Mouse (Mus musculus) neural tube, postnatal 0 days (tissue): ENCODE results near the gene Brd2. TPM values are rescaled to one million over a fixed set of nuclear protein-coding genes. Genes with fewer than 3 reads are reported as not detected.

Experiments
- polyA plus RNA-seq: library from polyadenylated mRNA; unstranded; fragments of >200 nt; fragmentation: Nextera tagmentation; extraction: Ambion mirVana; gene quantifications from 2 replicates; pipeline ENCODE4 v1.2.1, GENCODE M21; 2015

Brd2 gene
- polyA plus RNA-seq = 107 and 118 TPM in 2 replicates

DNA sequence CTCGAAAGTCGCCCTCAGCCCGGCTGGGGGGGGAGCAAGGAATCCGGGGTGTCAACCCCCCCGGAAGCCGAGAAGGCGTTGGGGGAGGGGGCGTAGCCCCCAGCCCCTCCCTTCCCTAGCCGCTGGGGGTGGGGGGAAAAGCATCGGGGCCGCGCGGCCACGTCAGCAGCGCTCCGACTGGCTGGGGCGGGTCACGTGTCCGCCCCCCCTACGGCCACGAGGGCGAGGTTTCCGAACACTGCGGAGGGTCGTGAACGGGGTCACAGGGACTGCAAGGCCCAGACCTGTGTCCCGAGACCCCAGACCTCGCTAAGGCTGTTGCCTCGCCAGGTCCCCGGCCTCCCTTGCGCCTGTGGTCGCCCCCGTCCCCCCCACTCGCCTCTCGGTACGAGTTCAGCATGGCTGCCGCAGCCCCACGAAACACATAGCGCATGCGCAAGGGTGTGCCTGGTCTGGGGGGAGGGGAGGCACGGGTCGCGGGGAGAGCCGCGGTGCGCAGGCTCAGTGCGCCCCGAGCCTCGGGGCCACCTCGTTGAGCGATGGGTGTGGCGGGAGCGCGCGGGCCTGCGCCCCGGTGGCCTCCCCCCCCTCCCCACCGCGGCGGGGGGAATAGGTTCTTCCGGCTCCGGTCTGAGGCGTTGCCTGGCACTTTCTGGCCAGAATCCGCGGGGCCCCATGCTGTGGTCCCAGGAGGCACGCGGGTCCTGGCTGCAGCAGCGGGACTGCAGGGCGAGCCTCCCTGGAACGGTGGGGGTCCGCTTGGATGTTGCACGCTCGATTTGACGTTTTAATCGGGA, at the start of gene Brd2:
TSS of gene Brd2 (minus strand) at position 447 of the 797 bp plus-strand sequence.

DNA sequence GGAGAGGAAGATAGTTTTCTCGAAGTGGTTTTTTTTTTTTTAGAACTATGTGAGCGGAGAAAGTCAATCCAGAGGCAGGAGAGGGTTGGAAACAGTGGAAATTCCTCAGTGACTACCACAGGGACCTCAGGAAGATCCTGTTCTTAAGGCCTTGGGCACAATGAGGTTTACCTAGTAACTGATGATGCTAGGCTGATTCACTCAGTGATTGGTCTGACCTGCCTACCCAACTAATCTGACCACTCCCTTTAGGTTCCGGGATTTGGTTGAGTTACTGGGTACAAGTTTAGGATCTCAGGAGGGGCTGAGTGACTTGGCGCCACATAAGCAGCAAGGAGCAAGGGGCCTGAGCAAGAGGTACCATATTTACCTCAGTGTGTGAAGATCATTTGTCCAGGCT, 30.5 kb upstream of the Brd2 start, which contains the start of gene H2-DMb1:
TSS of gene H2-DMb1 (plus strand) at position 150 of the 400 bp plus-strand sequence.

GRCm38 (mm10) chr17:34143033-34143432, 20.6 kb upstream of the Brd2 start, which contains the start of gene H2-DMb2:
H2-DMb2 (plus strand) TSS chr17:34143307.

DNA sequence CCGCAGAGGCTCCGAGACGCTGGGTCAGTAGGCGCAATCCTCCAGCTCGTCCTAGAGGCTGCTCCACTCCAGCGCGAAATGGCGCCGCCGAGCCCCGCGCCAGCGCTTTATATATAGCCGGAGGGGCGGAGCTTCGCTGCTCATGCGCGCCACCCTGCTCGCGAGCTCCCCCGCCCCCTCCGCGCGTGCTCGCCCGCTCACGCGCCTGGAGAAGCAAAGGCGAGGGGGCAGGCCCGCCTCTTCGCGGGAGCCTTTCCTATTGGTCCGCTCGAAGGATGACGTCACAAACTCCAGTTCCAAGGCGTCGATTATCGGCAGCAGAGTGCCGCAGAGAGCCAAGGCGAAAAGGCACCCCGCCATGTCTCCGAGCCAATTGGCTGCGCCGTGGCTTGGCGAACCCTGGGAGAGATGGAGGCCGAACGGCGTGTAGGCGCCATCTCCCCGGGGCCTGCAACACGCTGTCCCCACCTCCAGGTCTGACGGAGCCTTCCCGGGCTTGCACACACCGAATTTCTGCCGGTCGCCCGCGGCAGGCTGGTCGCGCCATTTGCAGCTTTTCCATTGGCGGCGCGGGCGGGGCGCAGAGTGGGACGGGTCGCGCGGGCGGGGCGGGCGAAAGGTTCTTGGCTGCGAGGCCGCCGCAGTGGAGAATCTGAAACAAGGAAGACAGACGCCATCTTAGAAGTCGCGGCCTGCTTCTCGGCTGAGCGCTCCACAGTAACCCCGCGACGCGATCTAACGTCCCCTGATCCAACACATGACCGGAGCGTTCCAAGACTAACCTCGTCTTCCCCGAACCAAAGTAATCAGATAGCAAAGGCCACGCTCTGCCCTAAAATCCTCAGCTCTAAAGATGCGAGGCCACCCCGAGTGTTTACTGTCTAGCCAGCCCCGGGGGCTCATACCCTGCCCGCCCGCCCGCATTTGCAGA, 2.9 kb downstream of the Brd2 start, which contains the start of gene H2-DMa:
TSS of gene H2-DMa (plus strand) at position 293 of the 931 bp plus-strand sequence.

DNA sequence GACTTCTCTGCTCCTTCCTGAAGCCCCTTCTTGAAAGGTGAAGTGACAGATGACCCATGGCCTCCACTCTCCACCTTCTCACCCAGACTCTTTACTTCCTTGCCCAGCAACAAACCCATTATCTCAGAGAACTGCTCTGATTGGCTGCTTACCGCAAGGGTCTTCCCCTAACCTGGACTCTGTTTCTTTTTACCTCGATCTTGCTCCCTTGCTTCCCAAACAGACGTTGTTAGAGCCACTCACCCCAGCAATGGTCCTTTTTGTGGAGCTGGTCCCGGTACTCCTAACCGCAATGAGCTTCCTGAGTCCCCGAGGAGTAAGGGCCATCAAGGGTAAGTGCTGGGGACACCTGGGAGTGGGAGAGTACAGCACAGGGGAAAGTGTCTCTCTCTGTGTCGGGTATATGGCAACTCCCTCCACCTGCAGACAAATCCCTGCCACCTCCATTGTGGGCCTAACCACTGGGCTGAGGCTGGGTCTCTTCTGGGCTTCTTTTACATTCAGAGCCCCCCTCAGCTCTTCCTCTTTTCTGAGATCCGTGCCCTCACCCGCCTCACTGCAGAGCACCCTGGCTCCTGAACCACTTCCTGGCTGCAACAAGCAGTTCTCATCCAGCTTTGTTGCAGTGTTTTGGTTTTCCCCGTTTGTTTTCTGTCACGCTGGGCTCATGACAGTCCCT, 30.1 kb downstream of the Brd2 start, which contains the start of gene H2-Oa:
TSS of gene H2-Oa (plus strand) at position 144 of the 679 bp plus-strand sequence.

Other genes with a start within 250 kb of the Brd2 start
- not detected in 2 replicates for gene Gm7029, start 248.8 kb downstream of the Brd2 start, polyA plus RNA-seq
- gene Kifc1, start 232.0 kb downstream of the Brd2 start, polyA plus RNA-seq = 1.6 TPM in 2 replicates
- gene Platr17, start 217.5 kb downstream of the Brd2 start, polyA plus RNA-seq = 1.4 and 1.5 TPM in 2 replicates
- 40.7 and 43.3 TPM in 2 replicates for gene Daxx, start 213.2 kb downstream of the Brd2 start, polyA plus RNA-seq
- 47.9 and 55.8 TPM in 2 replicates for gene Tapbp, start 206.7 kb downstream of the Brd2 start, polyA plus RNA-seq
- 18.3 and 18.5 TPM in 2 replicates for gene Zbtb22, start 206.7 kb downstream of the Brd2 start, polyA plus RNA-seq
- 40.2 and 49.4 TPM in 2 replicates for gene Rgl2, start 193.1 kb downstream of the Brd2 start, polyA plus RNA-seq
- 181 TPM in 2 replicates for gene Pfdn6, start 182.3 kb downstream of the Brd2 start, polyA plus RNA-seq
- gene Wdr46, start 182.0 kb downstream of the Brd2 start, polyA plus RNA-seq = 17.0 and 17.9 TPM in 2 replicates
- gene B3galt4, start 171.1 kb downstream of the Brd2 start, polyA plus RNA-seq = 13.6 and 15.4 TPM in 2 replicates
- 60.0 and 63.3 TPM in 2 replicates for gene Vps52, start 166.8 kb downstream of the Brd2 start, polyA plus RNA-seq
- 872 and 906 TPM in 2 replicates for gene Rps18, start 166.6 kb downstream of the Brd2 start, polyA plus RNA-seq
- gene H2-K1, start 122.3 kb downstream of the Brd2 start, polyA plus RNA-seq = 23.9 and 24.3 TPM in 2 replicates
- gene Ring1, start 98.0 kb downstream of the Brd2 start, polyA plus RNA-seq = 21.7 and 24.2 TPM in 2 replicates
- 72.0 and 82.6 TPM in 2 replicates for gene H2-Ke6, start 94.6 kb downstream of the Brd2 start, polyA plus RNA-seq
- gene Slc39a7, start 91.0 kb downstream of the Brd2 start, polyA plus RNA-seq = 143 and 149 TPM in 2 replicates
- gene Rxrb, start 90.8 kb downstream of the Brd2 start, polyA plus RNA-seq = 50.1 and 52.1 TPM in 2 replicates
- gene Col11a2, start 83.2 kb downstream of the Brd2 start, polyA plus RNA-seq = 9.1 and 12.1 TPM in 2 replicates
- 0.25 and 0.64 TPM in 2 replicates for gene H2-Oa, start 30.3 kb downstream of the Brd2 start, polyA plus RNA-seq
- 26.1 and 27.0 TPM in 2 replicates for gene H2-DMa, start 3.1 kb downstream of the Brd2 start, polyA plus RNA-seq
- 0.66 and 0.96 TPM in 2 replicates for gene H2-DMb2, start 20.7 kb upstream of the Brd2 start, polyA plus RNA-seq
- 0.80 and 1.1 TPM in 2 replicates for gene H2-DMb1, start 30.4 kb upstream of the Brd2 start, polyA plus RNA-seq
- gene Tap1, start 64.9 kb upstream of the Brd2 start, polyA plus RNA-seq = 8.0 and 8.7 TPM in 2 replicates
- 3.5 and 3.7 TPM in 2 replicates for gene Psmb9, start 65.1 kb upstream of the Brd2 start, polyA plus RNA-seq
- 7.4 and 9.0 TPM in 2 replicates for gene Psmb8, start 75.1 kb upstream of the Brd2 start, polyA plus RNA-seq
- 3.5 and 4.9 TPM in 2 replicates for gene Tap2, start 80.9 kb upstream of the Brd2 start, polyA plus RNA-seq
- gene H2-Ob, start 116.3 kb upstream of the Brd2 start, polyA plus RNA-seq = 0.14 and 0.19 TPM in 2 replicates
- gene H2-Ab1, start 135.1 kb upstream of the Brd2 start, polyA plus RNA-seq = 2.7 and 3.5 TPM in 2 replicates
- gene H2-Aa, start 165.2 kb upstream of the Brd2 start, polyA plus RNA-seq = 0.41 and 0.74 TPM in 2 replicates
- 3.2 and 4.3 TPM in 2 replicates for gene H2-Eb1, start 183.2 kb upstream of the Brd2 start, polyA plus RNA-seq
- gene H2-Eb2, start 203.0 kb upstream of the Brd2 start, polyA plus RNA-seq = 0.13 and 0.26 TPM in 2 replicates
- gene Btnl2, start 232.2 kb upstream of the Brd2 start, polyA plus RNA-seq = not detected in 2 replicates